Mouse (Mus musculus): Measurements from ENCODE around the gene Klk10.

DNA sequence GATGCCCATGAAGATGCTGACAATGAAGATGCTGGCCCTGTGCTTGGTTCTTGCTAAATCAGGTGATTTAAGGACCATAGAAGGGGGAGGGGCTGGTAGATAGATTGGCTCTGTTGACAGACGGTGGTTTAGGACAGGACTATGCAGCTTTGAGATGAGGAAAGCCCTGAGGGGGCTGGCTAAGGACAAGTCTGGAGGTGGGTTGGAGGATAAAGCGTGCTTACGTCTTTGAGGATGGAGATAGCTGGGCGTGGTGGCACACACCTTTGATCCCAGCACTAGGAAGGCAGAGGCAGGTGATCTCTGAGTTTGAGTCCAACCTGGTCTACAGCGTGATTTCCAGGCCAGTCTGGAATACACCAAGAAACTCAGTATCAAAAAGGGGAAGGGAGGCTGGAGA is 45.2 kb downstream of the Klk10 start:
- TF ChIP-seq CTCF (IDR thresholded peaks at IDR 0.05; ENCODE audit: low read depth) (no peak), EP300 (IDR thresholded peaks at IDR 0.05; ENCODE audit: low read depth) (no peak)
